Mouse (Mus musculus): ENCODE results near the gene Bicdl1. TPM values are rescaled to one million over a fixed set of nuclear protein-coding genes. Genes with fewer than 3 reads are reported as not detected.

Bicdl1 gene
- polyA plus RNA-seq, 1 experiment from 2014 or later, result 6.8 TPM

GRCm38 (mm10) chr5:115619690-115620089 is 111.7 kb downstream of the Bicdl1 start:
- Histone ChIP-seq H3K27me3 (ENCODE audit: control insufficient read depth, insufficient read depth, low read length) (no peaks in the 10 kb centered on the region), H3K9ac (replicated peaks; ENCODE audit: low read length) (no peak overlapping the region), H3K4me3 (ENCODE audit: low read depth, low read length) (no peak overlapping the region), H3K4me1 (ENCODE audit: control insufficient read depth, insufficient read depth, low read length) (no peaks in the 10 kb centered on the region), H3K36me3 (replicated peaks; ENCODE audit: control insufficient read depth, insufficient read depth, low read depth, low read length) (peaks cover 30% of the 10 kb centered on the region), H3K27ac (replicated peaks; ENCODE audit: low read depth, low read length) (no peak overlapping the region), H3K9me3 (replicated peaks; ENCODE audit: control insufficient read depth, low read length) (no peaks in the 10 kb centered on the region), H3K4me2 (ENCODE audit: low read depth, low read length) (no peak overlapping the region)
- ATAC-seq (replicated peaks; ENCODE audit: insufficient number of reproducible peaks, low FRiP score, low TSS enrichment, low read depth) (no peak), DNase-seq (ENCODE audit: low spot score) (no peak)
- WGBS, result 93% methylated on average over 15 of the region's 15 CpGs

GRCm38 (mm10) chr5:115614948-115615347 is 116.5 kb downstream of the Bicdl1 start:
- H3K9me3 ChIP-seq (replicated peaks; ENCODE audit: control insufficient read depth, low read length), result no peaks in the 10 kb centered on the region
- WGBS, result 84% methylated on average over 7 of the region's 7 CpGs
- no peaks in the 10 kb centered on the region for H3K27me3 ChIP-seq (ENCODE audit: control insufficient read depth, insufficient read depth, low read length)
- ATAC-seq (replicated peaks; ENCODE audit: insufficient number of reproducible peaks, low FRiP score, low TSS enrichment, low read depth) (0 out of 2 replicates have a peak, but pooled peaks have one; percentile 17), DNase-seq (ENCODE audit: low spot score) (peak; percentile 29)
- no peak overlapping the region for H3K9ac ChIP-seq (replicated peaks; ENCODE audit: low read length)
- peaks cover 47% of the 10 kb centered on the region for H3K36me3 ChIP-seq (replicated peaks; ENCODE audit: control insufficient read depth, insufficient read depth, low read depth, low read length)
- H3K4me2 ChIP-seq (ENCODE audit: low read depth, low read length), result no peak overlapping the region
- no peaks in the 10 kb centered on the region for H3K4me1 ChIP-seq (ENCODE audit: control insufficient read depth, insufficient read depth, low read length)
- H3K4me3 ChIP-seq (ENCODE audit: low read depth, low read length), result no peak overlapping the region
- H3K27ac ChIP-seq (replicated peaks; ENCODE audit: low read depth, low read length), result no peak overlapping the region

GRCm38 (mm10) chr5:115613332-115613731 is 118.1 kb downstream of the Bicdl1 start:
- Histone ChIP-seq H3K4me3 (ENCODE audit: low read depth, low read length) (no peak overlapping the region), H3K4me2 (ENCODE audit: low read depth, low read length) (no peak overlapping the region), H3K27ac (replicated peaks; ENCODE audit: low read depth, low read length) (no peak overlapping the region), H3K9me3 (replicated peaks; ENCODE audit: control insufficient read depth, low read length) (no peaks in the 10 kb centered on the region), H3K4me1 (ENCODE audit: control insufficient read depth, insufficient read depth, low read length) (no peaks in the 10 kb centered on the region), H3K9ac (replicated peaks; ENCODE audit: low read length) (no peak overlapping the region), H3K36me3 (replicated peaks; ENCODE audit: control insufficient read depth, insufficient read depth, low read depth, low read length) (peaks cover 54% of the 10 kb centered on the region), H3K27me3 (ENCODE audit: control insufficient read depth, insufficient read depth, low read length) (no peaks in the 10 kb centered on the region)
- DNase-seq (ENCODE audit: low spot score) (no peak), ATAC-seq (replicated peaks; ENCODE audit: insufficient number of reproducible peaks, low FRiP score, low TSS enrichment, low read depth) (no peak)
- 89% methylated on average over 9 of the region's 9 CpGs for WGBS

GRCm38 (mm10) chr5:115611566-115611965 is 119.9 kb downstream of the Bicdl1 start:
- ATAC-seq (replicated peaks; ENCODE audit: insufficient number of reproducible peaks, low FRiP score, low TSS enrichment, low read depth) (no peak), DNase-seq (ENCODE audit: low spot score) (no peak)
- Histone ChIP-seq H3K9me3 (replicated peaks; ENCODE audit: control insufficient read depth, low read length) (no peaks in the 10 kb centered on the region), H3K4me3 (ENCODE audit: low read depth, low read length) (no peak overlapping the region), H3K27ac (replicated peaks; ENCODE audit: low read depth, low read length) (no peak overlapping the region), H3K4me1 (ENCODE audit: control insufficient read depth, insufficient read depth, low read length) (no peaks in the 10 kb centered on the region), H3K9ac (replicated peaks; ENCODE audit: low read length) (no peak overlapping the region), H3K36me3 (replicated peaks; ENCODE audit: control insufficient read depth, insufficient read depth, low read depth, low read length) (peaks cover 47% of the 10 kb centered on the region), H3K4me2 (ENCODE audit: low read depth, low read length) (no peak overlapping the region), H3K27me3 (ENCODE audit: control insufficient read depth, insufficient read depth, low read length) (no peaks in the 10 kb centered on the region)
- 90% methylated on average over 11 of the region's 11 CpGs for WGBS

GRCm38 (mm10) chr5:115603561-115603960 is 127.9 kb downstream of the Bicdl1 start:
- WGBS, result 89% methylated on average over 6 of the region's 6 CpGs
- no peak for ATAC-seq (replicated peaks; ENCODE audit: insufficient number of reproducible peaks, low FRiP score, low TSS enrichment, low read depth)
- no peak overlapping the region for H3K4me3 ChIP-seq (ENCODE audit: low read depth, low read length)
- H3K9me3 ChIP-seq (replicated peaks; ENCODE audit: control insufficient read depth, low read length), result no peaks in the 10 kb centered on the region
- H3K4me1 ChIP-seq (ENCODE audit: control insufficient read depth, insufficient read depth, low read length), result no peaks in the 10 kb centered on the region
- no peak overlapping the region for H3K27ac ChIP-seq (replicated peaks; ENCODE audit: low read depth, low read length)
- no peaks in the 10 kb centered on the region for H3K27me3 ChIP-seq (ENCODE audit: control insufficient read depth, insufficient read depth, low read length)
- H3K4me2 ChIP-seq (ENCODE audit: low read depth, low read length), result no peak overlapping the region
- no peak overlapping the region for H3K9ac ChIP-seq (replicated peaks; ENCODE audit: low read length)
- DNase-seq (ENCODE audit: low spot score), result no peak
- peaks cover 30% of the 10 kb centered on the region for H3K36me3 ChIP-seq (replicated peaks; ENCODE audit: control insufficient read depth, insufficient read depth, low read depth, low read length)

Small RNAs within 50 kb of the gene (microRNA-seq; reads per million reads assigned to microRNA genes)
- gene Mir7030 (ENCODE audit: borderline number of aligned reads), result not detected

Other genes starting within 250 kb of the Bicdl1 start
- gene Sirt4, start 246.9 kb downstream of the Bicdl1 start, polyA plus RNA-seq (2014; fragmentation: Nextera tagmentation; extraction: Ambion mirVana), result 12.7 and 17.2 TPM in 2 replicates
- 12.9 and 13.8 TPM in 2 replicates for gene Pxn, start 224.9 kb downstream of the Bicdl1 start, polyA plus RNA-seq (2014; fragmentation: Nextera tagmentation; extraction: Ambion mirVana)
- gene Rplp0, start 172.2 kb downstream of the Bicdl1 start, polyA plus RNA-seq (2014; fragmentation: Nextera tagmentation; extraction: Ambion mirVana), result 1,437 and 1,529 TPM in 2 replicates
- 29.3 and 31.4 TPM in 2 replicates for gene Gcn1l1, start 166.4 kb downstream of the Bicdl1 start, polyA plus RNA-seq (2014; fragmentation: Nextera tagmentation; extraction: Ambion mirVana)
- 17.6 and 21.1 TPM in 2 replicates for gene Rab35, start 99.7 kb downstream of the Bicdl1 start, polyA plus RNA-seq (2014; fragmentation: Nextera tagmentation; extraction: Ambion mirVana)
- gene Cit, start 113.7 kb upstream of the Bicdl1 start, polyA plus RNA-seq (2014; fragmentation: Nextera tagmentation; extraction: Ambion mirVana), result 25.3 and 26.9 TPM in 2 replicates